Mouse (Mus musculus) cerebellum, postnatal 4 days (tissue): ENCODE measurements around the gene Nlrx1.
"Not testable (repeated sequence)": the region's sequence is repeated elsewhere in the genome, so short reads cannot be mapped to it uniquely, and the experiment has no call there.

Source experiments
- DNase-seq, 2 experiments: peaks; one replicate each; pipeline ENCODE4 v3.0.0; 2022; ENCODE audit warnings: low spot score in 2 of 2, mixed read lengths in 1 of 2

Nlrx1 gene

GRCm38 (mm10) chr9:44268432-44268831 lies at the start of gene Nlrx1:
Gene Nlrx1, minus strand, starts transcription at chr9:44268599.
- no peak for DNase-seq

DNA sequence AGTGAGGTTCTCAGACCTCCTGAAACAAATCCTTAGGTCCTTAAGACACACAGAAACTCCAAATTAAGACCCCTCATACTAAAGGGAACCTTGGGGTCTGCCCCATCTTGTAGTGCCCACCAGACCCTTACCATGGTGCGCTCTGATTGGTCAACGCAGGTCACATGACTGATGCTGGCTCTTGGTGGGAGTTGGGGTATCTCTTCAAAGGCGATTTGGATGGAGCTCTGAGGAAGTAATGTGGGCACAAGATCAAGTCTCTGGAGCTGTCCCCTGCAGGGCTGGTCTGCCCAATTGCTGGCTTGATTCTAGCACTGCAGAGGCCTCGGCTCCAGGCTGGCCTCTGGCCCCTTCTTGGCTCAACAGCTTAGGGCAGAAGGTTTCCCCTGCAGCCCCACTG lies 49.1 kb upstream of the Nlrx1 start:
- DNase-seq, result no peak

GRCm38 (mm10) chr9:44314910-44315309 lies 46.5 kb upstream of the Nlrx1 start:
- no peak for DNase-seq

GRCm38 (mm10) chr9:44314257-44314547 lies 45.8 kb upstream of the Nlrx1 start:
- no peak for DNase-seq

GRCm38 (mm10) chr9:44313476-44314256 lies 45.3 kb upstream of the Nlrx1 start:
- peak in 1 of 2 experiments; percentile 43 for DNase-seq

- DNase-seq, result no peak
Measured at GRCm38 (mm10) chr9:44311136-44312134, 43.0 kb upstream of the Nlrx1 start.

DNA sequence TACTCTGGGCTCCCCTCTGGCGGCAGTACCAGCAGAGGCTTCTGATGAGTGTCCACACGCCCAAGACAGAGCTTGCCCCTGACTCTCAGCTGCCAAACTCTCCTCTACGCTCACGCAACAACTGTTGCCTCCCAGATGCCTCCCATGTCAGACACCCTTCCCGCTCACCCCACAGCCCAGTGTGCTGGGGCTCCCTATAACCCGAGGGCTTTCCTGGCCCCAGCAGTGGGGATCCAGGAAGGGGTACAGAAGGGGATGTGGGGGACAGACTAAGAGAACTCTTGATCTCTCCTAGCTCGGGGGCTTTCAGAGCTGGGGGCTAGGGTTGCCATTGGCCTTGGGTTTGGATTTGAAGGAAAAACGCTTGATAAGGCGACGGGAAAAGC lies 42.3 kb upstream of the Nlrx1 start:
- no peak for DNase-seq

DNA sequence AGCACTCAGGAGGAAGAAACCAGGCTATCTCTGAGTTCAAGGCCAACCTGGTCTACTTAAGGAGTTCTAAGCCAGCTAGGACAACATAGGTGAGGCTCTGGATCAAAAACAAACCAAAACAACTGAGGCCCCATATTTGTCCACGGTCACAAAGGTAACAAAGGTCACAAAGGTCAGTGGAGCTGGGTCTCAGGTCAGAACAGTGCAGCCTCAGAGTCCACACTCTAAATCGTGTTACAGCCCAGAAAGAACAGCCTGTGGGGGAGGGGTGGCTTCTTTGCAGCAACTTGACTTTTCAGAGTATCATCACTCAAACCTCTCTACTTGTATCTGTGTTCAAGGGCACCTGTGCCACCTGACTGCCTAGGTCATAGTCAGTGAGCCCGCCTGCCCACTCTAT lies 41.4 kb upstream of the Nlrx1 start:
- DNase-seq, result no peak

GRCm38 (mm10) chr9:44307248-44307647 lies 38.8 kb upstream of the Nlrx1 start:
- DNase-seq, result no peak

GRCm38 (mm10) chr9:44306532-44306931 lies 38.1 kb upstream of the Nlrx1 start:
- no peak for DNase-seq

DNA sequence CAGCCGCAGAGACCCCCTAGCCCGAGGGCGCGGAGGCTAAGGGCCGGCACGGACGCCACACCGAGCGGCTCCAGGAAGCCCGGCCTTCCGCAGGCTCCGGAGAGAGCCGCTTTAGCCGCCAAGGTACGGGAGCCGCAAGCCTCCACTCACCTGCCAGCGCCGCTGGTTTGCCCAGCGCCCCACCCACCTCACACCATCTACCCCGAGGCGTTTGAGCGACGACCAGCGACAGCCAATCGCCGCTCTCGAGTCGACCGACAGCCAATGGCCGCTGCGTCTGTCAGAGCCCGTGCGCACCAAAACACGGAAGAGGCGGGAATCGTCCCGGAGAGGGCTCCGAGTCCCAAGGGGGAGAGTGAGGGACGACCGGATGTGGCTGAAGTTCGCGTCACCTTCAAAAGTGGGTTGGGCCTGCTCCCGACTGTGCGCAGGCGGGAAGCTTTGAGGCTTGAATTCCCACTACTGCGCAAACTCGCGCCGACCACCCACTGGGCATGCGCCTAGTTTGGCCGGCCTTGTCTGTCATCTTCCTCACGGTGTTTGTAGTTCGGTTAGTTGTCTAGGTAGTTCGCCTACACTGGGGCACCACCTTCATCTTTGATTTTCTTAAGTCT lies 37.2 kb upstream of the Nlrx1 start, which contains the start of gene Hinfp:
Gene Hinfp, minus strand, starts transcription at position 206 of the 614 bp plus-strand sequence.
- DNase-seq, result peak; percentile 86 to 96

DNA sequence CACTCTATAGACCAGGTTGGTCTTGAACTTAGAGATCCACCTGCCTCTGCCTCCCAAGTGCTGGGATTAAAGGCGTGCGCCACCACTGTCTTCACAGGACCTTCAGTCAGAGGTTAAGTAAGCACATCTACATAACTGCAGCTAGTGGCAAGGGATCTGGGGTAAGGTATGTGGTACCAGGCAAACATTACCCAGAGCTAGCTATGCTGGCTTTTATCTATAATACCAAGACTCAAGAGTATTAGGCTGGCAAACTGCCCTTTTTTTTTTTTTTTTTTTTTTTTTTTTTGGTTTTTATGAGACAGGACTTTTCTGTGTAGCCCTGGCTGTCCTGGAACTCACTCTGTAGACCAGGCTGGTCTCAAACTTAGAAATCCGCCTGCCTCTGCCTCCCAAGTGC lies 31.6 kb upstream of the Nlrx1 start:
- not testable (repeated sequence) for DNase-seq

DNA sequence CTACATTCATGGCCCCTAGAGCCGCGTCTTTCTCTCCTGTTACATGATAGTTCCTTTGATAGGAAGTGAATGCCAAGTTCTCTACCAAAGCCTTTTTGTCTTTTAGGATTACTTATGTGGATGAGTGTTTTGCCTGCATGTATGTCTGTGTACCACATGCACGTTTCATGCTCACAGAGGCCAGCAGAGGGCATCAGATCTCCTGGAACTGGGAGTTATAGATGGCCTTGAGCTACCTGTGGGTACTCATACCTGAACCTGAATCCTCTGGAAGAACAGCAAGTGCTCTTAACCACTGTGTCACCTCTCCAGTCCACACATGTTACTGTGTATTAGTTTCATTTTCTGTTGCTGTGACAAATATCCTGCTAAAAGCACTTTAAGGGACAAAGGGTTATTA lies 24.1 kb upstream of the Nlrx1 start:
- no peak for DNase-seq

GRCm38 (mm10) chr9:44288959-44289291 lies 20.5 kb upstream of the Nlrx1 start:
- DNase-seq, result no peak

DNA sequence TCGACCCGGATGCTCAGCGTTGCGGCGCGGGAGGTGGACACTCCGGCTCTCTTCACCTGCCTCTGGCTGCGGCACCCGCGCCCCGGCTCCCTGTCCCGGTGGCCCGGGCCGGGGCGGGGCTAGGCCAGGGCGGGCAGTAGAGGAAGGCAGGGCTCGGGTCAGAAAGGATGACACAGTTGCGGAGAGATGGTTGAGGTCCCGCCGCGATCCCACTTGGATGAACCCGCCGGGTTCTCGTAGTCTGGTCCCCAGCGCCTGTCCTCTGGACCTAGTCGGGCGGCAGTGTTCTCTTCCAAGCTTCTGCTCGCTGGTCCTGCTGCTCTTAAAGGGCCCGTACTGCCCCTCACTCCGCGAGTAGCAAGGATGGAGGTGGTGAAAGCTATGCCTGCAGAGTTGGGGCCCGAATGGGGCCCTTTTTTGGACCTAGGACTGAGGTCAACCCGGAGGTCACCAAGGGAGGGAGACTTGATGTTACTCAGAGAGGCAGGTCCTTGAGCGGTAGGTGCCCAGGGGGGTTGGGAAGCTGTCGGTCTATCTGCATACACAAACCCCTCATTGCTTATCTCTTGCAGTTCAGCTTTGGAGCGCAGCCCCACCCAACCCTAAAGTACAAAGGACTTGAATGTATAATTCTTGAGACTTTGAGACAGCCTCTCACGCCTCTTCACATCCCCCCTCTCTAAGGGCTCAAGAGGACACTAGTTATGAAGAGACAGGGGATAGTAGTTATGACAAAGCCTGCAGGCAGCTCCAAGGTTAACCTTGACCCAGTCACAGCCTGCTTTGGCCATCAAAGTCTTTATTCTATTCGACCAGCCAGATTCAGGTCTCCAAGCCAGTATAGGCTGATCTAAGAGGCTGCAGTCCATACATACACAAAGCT lies 19.9 kb upstream of the Nlrx1 start, which contains the start of gene Abcg4:
Gene Abcg4, minus strand, starts transcription at position 540 of the 883 bp plus-strand sequence.
- DNase-seq, result peak in 1 of 2 experiments; percentile 37

- DNase-seq, result peak; percentile 33 to 41
Measured at GRCm38 (mm10) chr9:44287401-44288075, 19.1 kb upstream of the Nlrx1 start.

GRCm38 (mm10) chr9:44287003-44287400 lies 18.6 kb upstream of the Nlrx1 start:
- DNase-seq, result no peak

- DNase-seq, result no peak
Measured at GRCm38 (mm10) chr9:44286256-44286850, 18.0 kb upstream of the Nlrx1 start.

DNA sequence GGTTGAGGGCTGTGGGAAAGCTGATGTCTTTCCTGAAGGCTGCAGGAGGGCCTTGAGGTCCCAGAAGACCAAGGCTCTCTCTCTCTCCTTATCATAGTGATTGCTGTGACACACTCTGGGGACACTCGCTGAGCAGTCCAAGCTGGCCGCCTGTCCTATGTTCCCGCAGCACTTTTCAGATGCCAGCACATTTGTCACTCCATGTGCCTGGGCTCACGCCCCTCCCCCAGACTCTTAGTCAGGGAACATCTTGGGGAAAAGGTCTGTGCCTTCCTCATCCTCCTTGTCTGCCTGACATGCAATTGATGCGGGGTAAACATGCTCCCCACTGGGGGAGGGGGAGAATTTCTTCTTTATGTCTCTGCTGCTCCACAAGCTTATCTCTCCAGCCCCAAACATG lies 14.8 kb upstream of the Nlrx1 start:
- no peak for DNase-seq

DNA sequence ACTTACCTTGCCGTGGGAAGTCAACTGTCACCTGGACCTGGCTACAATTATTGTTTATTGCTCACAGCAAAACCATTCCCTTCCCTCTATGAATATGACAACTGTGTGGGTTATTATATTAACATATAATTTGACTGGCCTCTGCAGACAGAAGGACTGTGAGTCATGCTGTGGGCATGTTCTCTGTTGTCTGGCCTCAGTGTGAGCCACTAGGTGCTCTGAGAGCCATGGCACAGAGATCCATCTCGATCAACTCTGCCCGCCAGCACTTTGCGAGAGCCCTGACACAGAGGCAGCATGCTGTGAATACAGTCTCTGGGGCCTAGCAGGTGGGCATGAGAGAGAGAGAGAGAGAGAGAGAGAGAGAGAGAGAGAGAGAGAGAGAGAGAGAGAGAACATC lies 1.6 kb upstream of the Nlrx1 start:
- DNase-seq, result no peak
